Mouse (Mus musculus) left cerebral cortex, postnatal 10 days (tissue): ENCODE results near the gene Acad12. TPM values are rescaled to one million over a fixed set of nuclear protein-coding genes. Genes with fewer than 3 reads are reported as not detected.

Experiments used
- total RNA-seq, 2 experiments: library from RNA; stranded (reverse); gene quantifications; 2 replicates each; pipeline ENCODE4 v1.2.3; 2021

Acad12 gene
- total RNA-seq, 2 experiments from 2014 or later: 4.0 to 5.4 TPM

Other genes with a start within 250 kb of the Acad12 start
- gene Trafd1, start 233.3 kb downstream of the Acad12 start, total RNA-seq: 100 to 1,000 TPM in 1 of 2 experiments, 10 to 100 TPM in 1; 97.9 to 105 TPM
- 10 to 100 TPM; 48.3 to 50.1 TPM for gene Naa25, start 221.0 kb downstream of the Acad12 start, total RNA-seq
- gene Tmem116, start 167.0 kb downstream of the Acad12 start, total RNA-seq: 1 to 10 TPM; 4.4 to 5.5 TPM
- 100 to 1,000 TPM; 172 to 181 TPM for gene Erp29, start 166.4 kb downstream of the Acad12 start, total RNA-seq
- gene Adam1b, start 115.5 kb downstream of the Acad12 start, total RNA-seq: not detected
- gene Adam1a, start 73.5 kb downstream of the Acad12 start, total RNA-seq: 1 to 10 TPM; 8.1 to 8.2 TPM
- not detected for gene Gm42878, start 73.5 kb downstream of the Acad12 start, total RNA-seq
- gene Mapkapk5, start 73.0 kb downstream of the Acad12 start, total RNA-seq: 10 to 100 TPM; 78.6 to 79.8 TPM
- 10 to 100 TPM; 71.5 to 72.7 TPM for gene Aldh2, start 25.1 kb downstream of the Acad12 start, total RNA-seq
- gene Acad10, start 41.6 kb upstream of the Acad12 start, total RNA-seq: 1 to 10 TPM; 2.2 to 2.5 TPM
- gene Brap, start 41.6 kb upstream of the Acad12 start, total RNA-seq: 10 to 100 TPM; 50.4 to 51.8 TPM
- 100 to 1,000 TPM; 264 to 274 TPM for gene Atxn2, start 92.4 kb upstream of the Acad12 start, total RNA-seq
- 10 to 100 TPM; 17.1 to 17.3 TPM for gene Sh2b3, start 218.7 kb upstream of the Acad12 start, total RNA-seq
- 10 to 100 TPM; 11.4 to 12.4 TPM for gene Pheta1, start 230.0 kb upstream of the Acad12 start, total RNA-seq